Mouse (Mus musculus) layer of hippocampus, adult 9-10 months (tissue): ENCODE data around the gene Pfdn4.
A peak's percentile ranks its signal among the peaks of the same experiment; 100 is the strongest.
"Not testable (repeated sequence)": the region's sequence is repeated elsewhere in the genome, so short reads cannot be mapped to it uniquely, and the experiment has no call there.

ENCODE experiments used
- DNase-seq: peaks from one replicate; pipeline ENCODE4 v3.0.0; 2022; ENCODE audit warnings: low spot score

The Pfdn4 gene

GRCm38 (mm10) chr2:170496154-170496930, at the start of gene Pfdn4:
Gene Pfdn4, plus strand, starts transcription at chr2:170496428.
- DNase-seq, result no peak

- no peak for DNase-seq
Observed at GRCm38 (mm10) chr2:170446843-170447383, 49.3 kb upstream of the Pfdn4 start.

- DNase-seq, result no peak
Observed at GRCm38 (mm10) chr2:170447651-170448050, 48.6 kb upstream of the Pfdn4 start.

DNA sequence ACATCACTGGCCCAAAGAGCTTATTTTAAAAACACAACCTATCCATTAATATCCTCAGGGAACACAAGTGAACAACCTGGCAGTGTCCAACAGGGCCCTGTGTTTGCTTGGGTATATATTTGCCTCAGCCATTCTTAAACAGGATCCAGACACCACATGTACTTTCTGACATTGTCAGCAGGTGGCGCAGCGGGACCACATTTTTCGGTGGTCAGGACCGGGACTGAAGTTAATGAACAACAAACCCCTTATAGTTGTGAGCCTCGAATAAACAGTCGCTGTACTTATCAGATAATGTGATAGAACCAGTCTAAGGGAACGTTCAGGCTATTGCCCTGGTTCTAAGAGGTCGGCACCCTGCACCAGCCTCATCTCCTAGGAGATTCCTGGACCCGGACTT, 45.3 kb upstream of the Pfdn4 start:
- peak; percentile 59 for DNase-seq

GRCm38 (mm10) chr2:170453809-170454208, 42.4 kb upstream of the Pfdn4 start:
- not testable (repeated sequence) for DNase-seq

DNA sequence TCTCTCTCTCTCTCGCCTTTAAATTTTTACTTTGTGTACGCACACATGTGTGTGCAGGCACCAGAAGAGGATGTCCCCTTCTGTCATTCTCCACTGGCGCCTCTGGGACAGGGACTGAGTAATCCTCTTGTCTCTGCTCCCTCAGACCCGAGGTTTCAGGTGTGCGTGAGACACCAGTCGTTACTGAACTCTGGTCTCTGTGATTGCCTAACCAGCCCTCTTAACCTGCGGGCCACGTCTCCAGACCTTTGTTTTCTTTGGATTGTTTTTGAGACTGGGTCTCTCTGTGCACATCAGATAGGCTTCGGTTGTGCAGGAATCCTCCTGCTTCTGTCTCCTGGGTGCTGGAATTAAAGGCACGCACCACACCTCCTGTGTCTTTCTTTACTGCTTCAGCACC, 37.0 kb upstream of the Pfdn4 start:
- DNase-seq, result no peak

DNA sequence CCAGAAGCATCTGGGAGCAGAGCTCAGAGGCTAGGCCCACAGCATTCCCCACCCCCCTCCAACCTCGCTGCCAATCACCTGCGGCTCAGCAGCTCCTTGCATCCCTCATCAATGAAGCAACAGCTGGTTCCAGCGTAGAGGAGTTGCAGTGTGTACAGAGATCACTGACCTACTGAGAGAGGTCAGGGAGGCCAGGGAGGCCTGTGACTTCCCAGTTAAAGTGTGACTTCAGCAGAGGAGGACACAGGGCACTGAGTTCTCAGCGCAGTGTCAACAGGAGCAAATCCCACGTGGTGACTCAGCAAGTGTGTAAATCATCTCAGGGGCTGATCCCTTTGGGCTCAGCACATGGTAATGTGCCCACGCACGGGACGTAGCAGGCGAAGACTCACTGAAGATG, 36.4 kb upstream of the Pfdn4 start:
- DNase-seq, result no peak

DNA sequence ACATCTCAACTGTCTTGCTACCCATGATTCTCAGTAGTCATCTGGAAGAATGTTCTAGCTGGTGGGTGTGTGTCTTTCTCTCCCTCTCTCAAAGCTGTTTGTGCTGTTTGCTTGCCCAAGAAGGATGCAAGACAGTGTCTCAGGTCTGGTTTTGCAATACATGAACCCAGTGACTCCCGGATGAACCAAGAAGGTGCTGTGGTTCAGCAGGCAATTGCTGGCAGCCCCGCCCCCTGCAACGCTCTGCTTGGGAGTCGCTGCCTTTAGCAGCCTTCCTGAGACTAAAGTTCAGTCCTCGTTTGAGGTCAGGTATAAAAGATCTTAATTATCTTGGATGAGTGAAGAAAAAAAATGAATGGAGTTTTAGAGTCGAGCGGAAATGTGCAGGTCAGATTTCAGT, 34.6 kb upstream of the Pfdn4 start:
- no peak for DNase-seq

GRCm38 (mm10) chr2:170464817-170465216, 31.4 kb upstream of the Pfdn4 start:
- no peak for DNase-seq

DNA sequence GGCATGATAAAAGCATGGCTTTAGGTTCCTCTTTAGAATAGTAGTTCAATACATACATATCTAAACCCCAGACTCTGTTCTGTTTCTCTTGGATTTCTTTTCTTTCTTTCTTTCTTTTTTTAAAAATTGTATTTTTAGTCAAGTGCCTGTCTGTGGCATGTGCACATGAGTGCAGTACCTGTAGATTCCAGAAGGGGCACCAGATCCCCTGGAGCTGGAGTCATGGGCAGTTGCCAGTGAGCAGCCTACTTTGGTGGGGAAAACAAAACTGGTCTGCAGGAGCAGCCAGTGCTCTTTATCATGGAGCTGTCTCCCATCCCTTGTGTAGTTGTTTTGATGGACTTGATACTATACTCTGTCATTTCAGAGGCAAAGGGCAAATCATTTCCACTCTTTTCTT, 28.2 kb upstream of the Pfdn4 start:
- no peak for DNase-seq

DNA sequence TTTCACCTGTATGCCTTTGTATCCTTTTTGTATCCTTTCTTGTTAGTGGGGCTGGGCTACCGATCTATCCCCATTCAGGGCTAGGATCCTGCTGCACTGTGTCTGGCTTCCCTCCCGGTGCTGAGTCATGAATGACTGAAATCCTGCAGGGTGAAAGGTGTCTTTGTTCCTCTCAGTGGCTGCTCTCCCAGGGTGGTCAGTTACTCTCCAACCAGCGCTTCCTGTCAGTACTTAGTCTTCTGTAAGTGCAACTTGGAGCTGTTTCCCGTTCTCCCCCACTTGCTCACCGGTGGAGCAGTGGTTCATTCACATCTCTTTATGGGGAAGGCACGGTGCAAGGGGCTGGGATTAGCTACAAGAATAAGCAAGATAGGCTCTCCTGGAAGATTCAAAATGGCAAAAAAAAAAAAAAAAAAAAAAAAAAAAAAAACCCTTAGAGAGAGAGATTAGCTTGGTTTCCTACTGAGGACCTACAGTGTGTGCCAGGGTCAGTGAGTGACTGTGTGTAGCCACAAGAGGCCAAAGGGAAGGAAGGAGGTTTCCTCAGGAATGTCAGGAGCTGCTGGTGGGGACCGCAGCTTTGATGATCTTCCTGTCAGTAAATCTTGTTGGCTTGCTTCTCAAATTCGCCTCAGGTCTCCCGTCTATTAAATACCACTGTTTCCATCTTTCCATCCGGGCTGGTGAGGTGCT, 26.5 kb upstream of the Pfdn4 start:
- DNase-seq, result no peak

DNA sequence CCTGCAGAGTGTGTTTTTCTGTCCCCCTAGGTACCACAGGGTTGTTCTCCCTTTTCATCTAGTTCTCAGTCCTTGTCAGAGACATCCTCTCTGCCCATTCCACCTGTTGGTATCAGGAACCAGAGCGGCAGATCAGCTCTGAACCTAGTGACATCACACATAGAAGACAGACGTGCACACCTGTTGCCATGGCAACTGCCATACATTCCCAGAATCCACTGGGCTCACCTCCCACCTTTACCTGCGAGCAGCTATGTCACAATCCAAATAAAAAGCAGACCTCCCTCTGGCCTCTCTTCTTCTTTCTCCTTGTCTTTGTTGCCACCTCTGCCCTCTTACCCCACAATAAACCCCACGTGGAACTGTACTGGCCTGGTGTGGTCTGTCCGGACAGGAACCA, 25.6 kb upstream of the Pfdn4 start:
- no peak for DNase-seq

- no peak for DNase-seq
Observed at GRCm38 (mm10) chr2:170474125-170474524, 22.1 kb upstream of the Pfdn4 start.

DNA sequence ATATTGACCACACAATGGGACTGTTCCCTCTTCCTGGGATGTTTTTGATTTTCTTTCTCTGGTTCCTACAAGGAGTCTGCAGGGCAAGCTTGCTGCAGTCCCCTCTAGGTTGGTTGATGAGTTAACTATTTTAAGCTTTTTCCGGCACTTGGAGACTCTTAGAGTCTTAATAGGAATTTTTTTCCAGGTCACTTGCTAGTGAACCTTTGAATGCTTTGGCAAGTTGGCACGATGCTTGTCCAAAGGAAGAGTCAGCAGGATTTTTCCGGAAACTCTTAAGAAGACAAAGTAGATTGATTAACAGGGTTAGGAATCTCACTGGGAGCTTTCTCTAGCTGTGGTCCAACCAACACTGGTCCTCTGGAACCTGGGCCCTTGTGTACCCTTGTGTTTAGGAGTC, 21.1 kb upstream of the Pfdn4 start:
- no peak for DNase-seq

GRCm38 (mm10) chr2:170476215-170476614, 20.0 kb upstream of the Pfdn4 start:
- no peak for DNase-seq

GRCm38 (mm10) chr2:170476643-170477042, 19.6 kb upstream of the Pfdn4 start:
- no peak for DNase-seq

DNA sequence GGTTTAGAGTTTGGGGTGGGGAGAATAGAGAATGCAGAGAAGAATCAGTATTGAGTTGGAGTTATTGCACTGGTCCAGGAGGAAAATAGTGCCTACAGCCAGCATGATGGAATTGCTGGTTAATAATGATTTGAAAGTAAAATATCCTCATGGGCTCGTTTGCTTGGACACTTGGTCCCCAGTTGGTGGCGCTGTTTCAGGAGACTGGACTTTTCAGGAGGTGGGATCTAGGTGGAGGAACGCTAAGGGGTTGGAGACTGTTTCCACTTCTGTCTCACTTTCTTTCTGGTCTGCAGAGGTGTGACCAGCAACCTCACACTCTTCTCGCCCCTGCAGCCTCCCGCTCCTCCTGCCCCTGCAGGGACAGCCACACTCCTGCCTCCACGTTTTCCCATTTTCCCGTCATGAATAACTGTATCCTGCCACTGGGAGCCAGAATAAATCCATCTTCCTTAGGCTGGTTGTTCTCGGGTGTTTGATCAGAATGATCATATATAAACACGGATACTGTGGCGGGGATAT, 14.1 kb upstream of the Pfdn4 start:
- DNase-seq, result no peak

DNA sequence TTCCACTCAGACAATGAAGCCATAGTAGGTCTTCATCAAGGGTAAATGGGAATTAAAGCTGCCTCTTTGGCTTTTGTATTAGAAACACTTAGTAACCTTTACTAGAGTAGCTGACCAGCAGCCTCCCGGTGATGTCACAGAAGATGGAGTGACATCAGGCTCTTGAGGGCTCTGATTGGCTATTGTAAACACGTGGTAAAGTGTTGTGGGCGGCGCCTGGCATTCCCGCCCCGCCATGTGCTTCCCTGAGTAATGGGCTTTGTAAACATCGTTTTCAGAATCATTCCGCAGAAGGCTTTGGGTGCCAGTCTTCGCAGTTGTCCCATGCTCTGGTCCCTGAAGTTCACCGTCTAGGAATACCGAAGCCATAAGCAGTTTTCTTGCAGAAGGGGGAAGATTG, 12.3 kb upstream of the Pfdn4 start:
- DNase-seq, result no peak

DNA sequence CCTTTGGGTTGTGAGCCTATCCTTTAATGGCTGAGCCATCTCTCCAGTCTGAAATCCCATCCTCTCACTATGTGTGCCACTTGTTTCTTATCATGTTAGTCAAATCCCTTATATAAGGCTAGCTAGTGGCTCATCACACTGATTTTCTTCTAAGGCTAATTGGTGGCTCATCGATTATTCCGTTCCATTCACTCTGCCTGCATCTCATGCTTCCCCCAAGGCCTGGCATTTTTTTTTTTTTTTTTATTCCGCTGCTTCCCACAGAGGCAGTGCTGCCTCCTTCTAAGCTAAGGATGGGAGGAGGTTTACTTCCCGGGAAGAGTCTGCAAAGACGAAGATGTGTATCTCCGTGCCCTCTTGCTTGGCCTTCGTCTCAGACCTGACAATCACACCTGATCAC, 9.0 kb upstream of the Pfdn4 start:
- DNase-seq, result no peak

GRCm38 (mm10) chr2:170487890-170488502, 8.2 kb upstream of the Pfdn4 start:
- DNase-seq, result no peak

DNA sequence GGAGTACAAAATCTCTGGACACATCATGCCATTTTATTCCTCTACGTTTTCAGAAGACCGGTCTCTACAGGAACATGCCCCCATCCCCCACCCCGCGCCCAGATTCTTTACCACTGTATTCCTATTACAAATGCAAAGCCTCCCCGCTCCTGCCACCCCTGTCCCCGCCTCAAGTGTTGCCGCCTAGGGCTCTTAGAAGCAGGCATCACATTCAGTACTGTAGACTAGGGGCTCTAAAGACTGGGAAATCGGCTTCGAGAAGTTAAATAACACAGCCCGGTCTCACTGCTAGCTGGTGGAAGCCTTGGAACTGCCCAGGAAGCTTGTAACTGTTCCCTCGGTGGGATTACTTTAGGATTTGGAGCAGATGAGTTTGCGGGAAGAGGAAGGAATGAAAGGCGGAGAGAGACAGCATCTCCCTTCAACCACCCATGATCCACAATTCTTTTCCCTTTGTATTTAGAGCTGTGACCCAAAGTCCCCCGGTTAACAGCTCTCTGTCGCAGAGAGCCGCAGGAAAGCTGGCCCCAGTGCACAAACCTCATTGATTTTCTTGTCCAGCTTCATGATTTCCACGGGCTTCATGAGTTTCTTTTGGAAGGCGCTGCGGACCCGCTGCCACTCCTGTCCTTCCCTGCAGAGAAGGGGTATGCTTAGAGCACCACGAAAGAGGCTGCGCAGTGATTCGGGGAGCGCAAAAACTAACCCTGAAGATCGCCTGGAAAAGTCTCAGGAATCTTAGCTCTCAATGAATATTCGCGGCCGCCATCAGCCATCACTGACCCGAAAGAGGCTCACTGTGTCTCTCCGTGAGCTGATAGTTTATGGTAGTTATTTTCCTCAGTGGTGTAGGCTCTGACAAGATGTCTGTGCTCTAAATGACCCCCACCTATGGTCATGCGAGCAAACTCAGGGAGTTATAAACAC, 1.2 kb upstream of the Pfdn4 start:
- DNase-seq, result no peak
